Mouse (Mus musculus) heart, postnatal 0 days (tissue): ENCODE measurements around the gene Cx3cl1.

ENCODE experiments used
- CTCF ChIP-seq: IDR thresholded peaks from 2 replicates; pipeline ENCODE4 v1.5.1; 2016; ENCODE audit warnings: antibody characterized with exemption, control low read depth, low read depth
- EP300 ChIP-seq: IDR thresholded peaks from 2 replicates; pipeline ENCODE4 v1.6.1; 2016; ENCODE audit warnings: antibody characterized with exemption, low read depth

DNA sequence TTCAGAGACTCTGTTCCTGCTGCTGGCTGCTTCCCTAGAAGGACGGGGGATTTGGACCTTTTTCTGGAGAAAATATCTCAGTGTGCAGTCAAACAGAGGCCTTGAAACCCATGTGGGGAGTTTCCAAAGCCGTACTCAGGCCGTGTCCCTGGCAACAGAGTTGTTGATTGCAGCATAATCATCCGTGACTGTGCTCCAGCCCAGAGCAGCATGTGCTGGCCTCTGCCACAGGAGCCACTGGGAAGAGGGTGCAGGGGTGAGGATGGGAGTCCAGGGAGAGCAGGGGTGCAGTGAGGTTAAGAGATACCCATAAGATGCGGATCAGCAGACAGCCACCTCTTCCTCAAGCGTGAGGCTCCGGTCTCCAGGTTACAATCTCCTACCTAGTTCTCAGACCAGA, 35.7 kb downstream of the Cx3cl1 start:
- no peak for TF ChIP-seq CTCF
- no peak for TF ChIP-seq EP300
